Mouse (Mus musculus): ENCODE data around the gene Rab43. TPM values are rescaled to one million over a fixed set of nuclear protein-coding genes. Genes with fewer than 3 reads are reported as not detected.
A peak's percentile ranks its signal among the peaks of the same experiment; 100 is the strongest.

The Rab43 gene
- total and polyA plus RNA-seq, 2 experiments: 71.9 to 106 TPM

DNA sequence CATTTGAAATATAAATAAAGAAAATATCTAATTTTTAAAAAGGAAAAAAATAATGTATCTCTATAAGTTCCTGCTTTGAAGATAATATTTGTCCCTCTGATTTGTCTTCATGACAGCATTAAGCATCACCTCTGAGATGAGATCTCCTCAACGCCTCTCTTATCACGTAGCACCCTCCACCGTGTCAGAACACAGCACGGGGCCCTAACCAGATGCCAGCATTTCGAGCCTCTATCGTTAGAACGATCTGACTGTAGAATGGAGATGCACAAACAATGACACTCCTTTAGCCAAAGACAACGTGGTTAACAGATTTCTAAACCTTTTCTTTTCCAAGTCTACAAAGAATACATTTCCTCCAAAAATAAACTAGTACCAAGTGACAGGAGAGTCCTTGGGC, 27.9 kb downstream of the Rab43 start:
- TF ChIP-seq CTCF (IDR thresholded peaks at IDR 0.05; ENCODE audit: low read depth, low read length) (no peak), POLR2A (IDR thresholded peaks at IDR 0.05; ENCODE audit: extremely low read depth, insufficient read depth, low read length) (no peak)
- H3K79me2 ChIP-seq (ENCODE audit: control insufficient read depth, insufficient read depth, low read length): no peaks in the 10 kb centered on the region
- no peak for DNase-seq (ENCODE audit: extremely low read depth, low read depth, low spot score)
- WGBS: 79% methylated on average over 8 of the region's 8 CpGs
- H3K36me3 ChIP-seq (ENCODE audit: control insufficient read depth, insufficient read depth, low read length): no peaks in the 10 kb centered on the region
- H3K9ac ChIP-seq (ENCODE audit: low read depth, low read length): no peak overlapping the region
- peaks cover 3% of the 10 kb centered on the region; the same call in 1 of the 2 replicates for H3K4me1 ChIP-seq (ENCODE audit: control insufficient read depth, insufficient read depth, low read length)
- no peak overlapping the region for H3K27ac ChIP-seq (replicated peaks; ENCODE audit: insufficient read depth, low read depth, low read length)
- H3K27me3 ChIP-seq (ENCODE audit: control insufficient read depth, insufficient read depth, low read length): no peaks in the 10 kb centered on the region
- H3K4me3 ChIP-seq (ENCODE audit: insufficient read depth, low read depth, low read length): no peak overlapping the region

DNA sequence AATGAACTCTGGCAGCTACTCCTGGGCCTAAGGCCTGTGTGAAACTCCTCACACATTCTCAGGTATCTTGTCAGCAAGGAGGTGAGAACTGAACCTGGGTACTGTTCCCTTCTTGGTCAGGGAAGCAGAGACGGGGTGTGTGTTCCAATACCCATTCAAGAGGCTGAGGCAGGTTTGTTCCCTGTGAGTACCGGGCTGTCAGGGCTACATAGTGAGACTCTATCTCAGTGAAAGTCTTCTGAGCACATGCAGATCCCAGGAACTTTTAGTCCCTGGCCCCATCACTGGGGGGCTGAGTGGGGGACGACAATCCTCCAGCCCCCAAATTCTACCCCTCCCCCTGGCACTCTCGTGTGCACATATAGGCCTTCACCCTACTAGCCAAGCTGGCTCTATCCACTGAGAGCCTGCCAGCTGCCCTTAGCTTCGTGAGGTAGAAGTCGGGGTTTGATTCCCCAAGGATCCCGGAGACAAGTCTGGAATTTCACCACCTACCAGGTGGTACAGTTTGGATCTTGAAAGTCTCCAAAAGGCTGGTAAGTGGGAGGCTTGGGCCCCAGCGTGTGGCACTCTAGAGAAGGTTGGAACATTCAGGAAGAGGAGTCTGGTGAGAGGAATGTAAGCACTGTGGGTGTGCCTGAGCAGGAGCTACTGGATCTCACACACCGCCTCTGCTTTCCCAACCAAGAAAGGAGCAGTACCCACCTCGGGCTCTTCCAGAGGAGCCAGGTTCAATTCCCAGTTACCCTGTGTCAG, 31.2 kb downstream of the Rab43 start:
- H3K27me3 ChIP-seq (ENCODE audit: control insufficient read depth, insufficient read depth, low read length): no peaks in the 10 kb centered on the region
- no peaks in the 10 kb centered on the region for H3K4me1 ChIP-seq (ENCODE audit: control insufficient read depth, insufficient read depth, low read length)
- H3K79me2 ChIP-seq (ENCODE audit: control insufficient read depth, insufficient read depth, low read length): no peaks in the 10 kb centered on the region
- DNase-seq (ENCODE audit: extremely low read depth, low read depth, low spot score): no peak
- no peak overlapping the region for H3K27ac ChIP-seq (replicated peaks; ENCODE audit: insufficient read depth, low read depth, low read length)
- 89% methylated on average over 10 of the region's 10 CpGs for WGBS
- TF ChIP-seq POLR2A (IDR thresholded peaks at IDR 0.05; ENCODE audit: extremely low read depth, insufficient read depth, low read length) (no peak), CTCF (IDR thresholded peaks at IDR 0.05; ENCODE audit: low read depth, low read length) (no peak)
- H3K36me3 ChIP-seq (ENCODE audit: control insufficient read depth, insufficient read depth, low read length): no peaks in the 10 kb centered on the region
- H3K9ac ChIP-seq (ENCODE audit: low read depth, low read length): no peak overlapping the region
- H3K4me3 ChIP-seq (ENCODE audit: insufficient read depth, low read depth, low read length): no peak overlapping the region

DNA sequence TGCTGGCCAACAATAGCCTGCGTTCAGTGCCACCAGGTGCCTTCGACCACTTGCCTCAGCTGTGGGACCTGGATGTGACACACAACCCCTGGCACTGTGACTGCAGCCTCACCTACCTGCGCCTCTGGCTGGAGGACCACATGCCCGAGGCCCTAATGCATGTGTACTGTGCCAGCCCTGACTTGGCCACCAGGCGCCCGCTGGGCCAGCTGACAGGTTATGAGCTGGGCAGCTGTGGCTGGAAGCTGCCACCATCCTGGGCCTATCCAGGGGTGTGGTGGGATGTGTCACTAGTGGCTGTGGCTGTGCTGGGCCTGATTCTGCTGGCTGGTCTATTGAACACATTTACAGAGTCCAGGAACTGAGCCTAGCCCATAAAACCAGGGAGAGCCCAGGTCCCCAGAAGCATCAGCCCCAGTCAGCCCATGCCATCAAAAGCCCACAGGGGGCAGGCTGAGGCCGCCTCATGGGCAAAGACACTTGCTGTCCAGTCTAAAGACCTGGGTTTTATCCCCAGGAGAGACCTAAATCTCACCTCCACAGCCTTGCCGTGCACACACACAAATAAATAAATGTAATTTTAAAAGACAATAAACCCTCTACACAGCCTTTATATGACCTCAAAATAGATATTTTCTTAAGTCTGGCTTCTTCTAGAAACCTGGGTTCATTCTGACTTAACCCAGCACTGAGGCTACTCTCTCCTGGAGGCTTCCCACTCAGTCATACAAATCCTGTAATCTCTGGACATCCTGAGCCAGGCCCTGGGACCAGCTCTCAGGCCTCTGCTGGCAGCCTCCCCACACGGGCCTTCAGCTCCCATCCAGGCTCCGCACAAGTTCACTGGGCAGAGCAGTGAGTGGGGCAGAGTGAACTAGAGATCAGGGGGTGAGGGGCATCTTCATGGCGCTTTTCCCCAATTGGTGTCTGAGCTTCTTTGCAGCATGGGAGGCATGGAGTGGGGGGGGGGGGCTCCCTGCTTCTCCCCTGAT, 32.5 kb downstream of the Rab43 start:
- WGBS: 90% methylated on average over 11 of the region's 11 CpGs
- no peak for DNase-seq (ENCODE audit: extremely low read depth, low read depth, low spot score)
- Histone ChIP-seq H3K27ac (replicated peaks; ENCODE audit: insufficient read depth, low read depth, low read length) (no peak overlapping the region), H3K36me3 (ENCODE audit: control insufficient read depth, insufficient read depth, low read length) (no peaks in the 10 kb centered on the region), H3K4me1 (ENCODE audit: control insufficient read depth, insufficient read depth, low read length) (no peaks in the 10 kb centered on the region), H3K79me2 (ENCODE audit: control insufficient read depth, insufficient read depth, low read length) (no peaks in the 10 kb centered on the region), H3K9ac (ENCODE audit: low read depth, low read length) (no peak overlapping the region), H3K27me3 (ENCODE audit: control insufficient read depth, insufficient read depth, low read length) (no peaks in the 10 kb centered on the region), H3K4me3 (ENCODE audit: insufficient read depth, low read depth, low read length) (no peak overlapping the region)
- TF ChIP-seq POLR2A (IDR thresholded peaks at IDR 0.05; ENCODE audit: extremely low read depth, insufficient read depth, low read length) (no peak), CTCF (IDR thresholded peaks at IDR 0.05; ENCODE audit: low read depth, low read length) (peak; percentile 63)

DNA sequence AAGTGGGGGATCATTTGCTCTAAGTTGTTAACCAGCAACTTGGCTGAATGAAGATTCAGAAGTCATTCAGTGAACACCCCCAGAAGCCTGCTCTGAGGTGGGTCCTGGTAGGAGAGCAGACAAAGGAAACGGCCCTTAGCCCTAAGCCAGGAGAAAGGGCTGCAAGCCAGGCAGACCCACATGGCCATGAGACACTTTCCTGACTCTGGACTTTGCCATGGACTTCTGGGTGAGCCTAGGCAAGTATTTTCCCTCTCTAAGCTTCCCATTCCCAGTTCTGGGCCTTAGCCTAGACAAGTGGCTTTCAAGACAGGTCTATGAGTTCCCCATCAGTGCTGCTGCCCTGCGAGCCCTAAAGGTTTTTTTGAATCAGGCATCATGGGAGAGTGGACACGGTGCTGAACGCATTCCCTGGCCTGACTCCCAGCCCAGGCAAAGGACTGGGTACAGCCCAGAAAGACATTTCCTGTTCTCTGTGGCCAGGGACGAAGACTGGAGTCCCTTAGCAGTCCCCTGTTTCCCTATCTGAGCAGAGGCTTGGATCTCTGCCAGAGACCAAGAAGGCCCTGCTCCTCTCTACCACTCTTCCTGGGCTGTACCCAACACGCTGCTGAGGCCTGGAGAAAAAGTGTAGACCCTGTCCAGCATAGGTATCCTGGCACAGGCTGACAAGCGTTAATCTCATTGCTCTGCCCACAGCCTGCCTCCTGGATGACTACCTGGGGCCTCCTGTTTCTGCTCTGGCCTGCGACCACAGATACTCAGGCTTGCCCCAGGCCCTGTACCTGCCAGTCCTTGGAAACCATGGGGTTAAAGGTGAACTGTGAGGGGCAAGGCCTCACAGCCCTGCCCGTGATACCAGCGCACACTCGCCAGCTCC, 33.4 kb downstream of the Rab43 start:
- 69% methylated on average over 11 of the region's 11 CpGs for WGBS
- Histone ChIP-seq H3K36me3 (ENCODE audit: control insufficient read depth, insufficient read depth, low read length) (no peaks in the 10 kb centered on the region), H3K4me1 (ENCODE audit: control insufficient read depth, insufficient read depth, low read length) (no peaks in the 10 kb centered on the region), H3K27me3 (ENCODE audit: control insufficient read depth, insufficient read depth, low read length) (no peaks in the 10 kb centered on the region), H3K27ac (replicated peaks; ENCODE audit: insufficient read depth, low read depth, low read length) (no peak overlapping the region), H3K9ac (ENCODE audit: low read depth, low read length) (no peak overlapping the region), H3K79me2 (ENCODE audit: control insufficient read depth, insufficient read depth, low read length) (no peaks in the 10 kb centered on the region), H3K4me3 (ENCODE audit: insufficient read depth, low read depth, low read length) (no peak overlapping the region)
- DNase-seq (ENCODE audit: extremely low read depth, low read depth, low spot score): no peak
- TF ChIP-seq POLR2A (IDR thresholded peaks at IDR 0.05; ENCODE audit: extremely low read depth, insufficient read depth, low read length): no peak
- no peak for TF ChIP-seq CTCF (IDR thresholded peaks at IDR 0.05; ENCODE audit: low read depth, low read length)

DNA sequence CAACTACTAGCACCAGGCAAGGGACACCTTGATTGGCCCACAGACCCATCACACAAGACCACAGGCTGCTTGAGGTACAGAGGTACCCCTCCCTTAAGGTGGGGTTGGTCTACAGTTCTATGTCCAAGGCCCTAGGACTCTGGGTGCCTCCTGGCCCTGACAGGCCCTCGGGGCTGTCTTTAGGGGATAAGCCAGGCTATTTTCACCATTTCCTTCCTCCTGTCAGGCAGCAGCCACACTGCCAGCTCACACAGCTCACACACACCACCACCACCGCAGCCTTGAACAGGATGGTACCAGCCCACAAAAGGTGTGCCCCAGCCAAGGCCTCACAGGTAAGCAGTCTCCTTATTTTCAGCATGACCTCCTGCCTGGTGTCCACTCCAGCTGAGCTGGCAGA, 34.1 kb downstream of the Rab43 start, which contains the start of gene Gp9:
Gene Gp9 (plus strand): TSS at position 231 of the 400 bp plus-strand sequence.
- no peak for DNase-seq (ENCODE audit: extremely low read depth, low read depth, low spot score)
- TF ChIP-seq POLR2A (IDR thresholded peaks at IDR 0.05; ENCODE audit: extremely low read depth, insufficient read depth, low read length): no peak
- no peak for TF ChIP-seq CTCF (IDR thresholded peaks at IDR 0.05; ENCODE audit: low read depth, low read length)
- no peaks in the 10 kb centered on the region for H3K27me3 ChIP-seq (ENCODE audit: control insufficient read depth, insufficient read depth, low read length)
- WGBS: 71% methylated on average over 2 of the region's 2 CpGs
- no peak within 1 kb of the TSS for H3K27ac ChIP-seq (replicated peaks; ENCODE audit: insufficient read depth, low read depth, low read length)
- no peaks in the 10 kb centered on the region for H3K79me2 ChIP-seq (ENCODE audit: control insufficient read depth, insufficient read depth, low read length)
- H3K9ac ChIP-seq (ENCODE audit: low read depth, low read length): no peak within 1 kb of the TSS
- H3K36me3 ChIP-seq (ENCODE audit: control insufficient read depth, insufficient read depth, low read length): no peaks in the 10 kb centered on the region
- no peak within 1 kb of the TSS for H3K4me3 ChIP-seq (ENCODE audit: insufficient read depth, low read depth, low read length)
- H3K4me1 ChIP-seq (ENCODE audit: control insufficient read depth, insufficient read depth, low read length): no peaks in the 10 kb centered on the region

Data from liver, adult 2 months (tissue).